Mouse (Mus musculus) MEL (cell line): ENCODE measurements at regions not wholly inside any gene's neighbourhood (a gene's known extent, or its start where the extent isn't known, plus 50 kb on each side); places are given as distances from the start of the nearest gene placed in this dataset.

Experiments
- DNase-seq: peaks from one replicate; pipeline ENCODE4 v3.0.0; 2011; ENCODE audit warnings: low read depth, low spot score
- H3K27ac ChIP-seq: 2 replicates; pipeline ENCODE4 v1.5.1; 2012; ENCODE audit warnings: low read depth, mild to moderate bottlenecking, control low read depth, low read length, moderate library complexity; ENCODE audit not compliant: control insufficient read depth
- H3K27me3 ChIP-seq, 2 experiments: fragments of 150-350 bp in 1 of 2; sonication (generic) in 1 of 2; 2 replicates each; pipeline ENCODE4 v1.6.1; 2012; ENCODE audit warnings: low read length in 2 of 2, mild to moderate bottlenecking in 2 of 2, improper control_type of control experiment in 1 of 2, moderate library complexity in 1 of 2; ENCODE audit not compliant: insufficient read depth in 2 of 2, control insufficient read depth in 1 of 2
- H3K36me3 ChIP-seq, 2 experiments: 2 replicates each; pipeline ENCODE4 v1.6.1; 2012 to 2014; ENCODE audit warnings: low read length in 2 of 2, improper control_type of control experiment in 1 of 2, inconsistent platforms in 1 of 2, mild to moderate bottlenecking in 1 of 2; ENCODE audit not compliant: insufficient read depth in 2 of 2, control insufficient read depth in 1 of 2
- H3K4me1 ChIP-seq, 2 experiments: fragments of 150-350 bp in 1 of 2; sonication (generic) in 1 of 2; 2 replicates each; pipeline ENCODE4 v1.6.1; 2012; ENCODE audit warnings: low read length in 2 of 2, improper control_type of control experiment in 1 of 2, mild to moderate bottlenecking in 1 of 2; ENCODE audit not compliant: insufficient read depth in 2 of 2, control insufficient read depth in 1 of 2
- H3K4me3 ChIP-seq, 2 experiments: fragments of 150-350 bp in 1 of 2; sonication (generic) in 1 of 2; 2 replicates each; pipeline ENCODE4 v1.5.1; 2012; ENCODE audit warnings: low read depth in 2 of 2, low read length in 2 of 2, mild to moderate bottlenecking in 2 of 2, moderate library complexity in 2 of 2, control low read depth in 1 of 2, improper control_type of control experiment in 1 of 2; ENCODE audit not compliant: control insufficient read depth in 1 of 2, insufficient read depth in 1 of 2
- H3K79me2 ChIP-seq: 2 replicates; pipeline ENCODE4 v1.6.1; 2012; ENCODE audit warnings: mild to moderate bottlenecking, low read length, moderate library complexity; ENCODE audit not compliant: control insufficient read depth, poor library complexity, insufficient read depth
- H3K9ac ChIP-seq: 2 replicates; pipeline ENCODE4 v1.6.1; 2012; ENCODE audit warnings: low read depth, mild to moderate bottlenecking, control low read depth, low read length, moderate library complexity; ENCODE audit not compliant: control insufficient read depth, poor library complexity, severe bottlenecking
- H3K9me3 ChIP-seq: fragments of 150-350 bp; sonication (generic); replicated peaks from 2 replicates; pipeline ENCODE4 v1.6.1; 2012; ENCODE audit warnings: mild to moderate bottlenecking, low read length, improper control_type of control experiment, moderate library complexity; ENCODE audit not compliant: insufficient read depth
- BHLHE40 ChIP-seq: IDR thresholded peaks from 2 replicates; pipeline ENCODE4 v1.6.1; 2012; ENCODE audit warnings: low read depth, mild to moderate bottlenecking, inconsistent platforms, low read length, improper control_type of control experiment, borderline replicate concordance
- CHD1 ChIP-seq: IDR thresholded peaks from 2 replicates; pipeline ENCODE4 v1.6.1; 2012; ENCODE audit warnings: low read depth, mild to moderate bottlenecking, inconsistent platforms, low read length, improper control_type of control experiment
- EP300 ChIP-seq, 2 experiments: IDR thresholded peaks; 2 replicates each; pipeline ENCODE4 v1.6.1; 2011; ENCODE audit warnings: improper control_type of control experiment in 2 of 2, low read length in 2 of 2, low read depth in 1 of 2, mild to moderate bottlenecking in 1 of 2
- ETS1 ChIP-seq: IDR thresholded peaks from 2 replicates; pipeline ENCODE4 v1.6.1; 2012; ENCODE audit warnings: low read depth, mild to moderate bottlenecking, inconsistent platforms, low read length, improper control_type of control experiment, moderate library complexity
- GATA1 ChIP-seq: IDR thresholded peaks from 2 replicates; pipeline ENCODE4 v1.6.1; 2011; ENCODE audit warnings: low read depth, low read length, improper control_type of control experiment
- HCFC1 ChIP-seq: IDR thresholded peaks from 2 replicates; pipeline ENCODE4 v1.6.1; 2012; ENCODE audit warnings: low read depth, mild to moderate bottlenecking, inconsistent platforms, low read length, improper control_type of control experiment, moderate library complexity
- JUND ChIP-seq: IDR thresholded peaks from 2 replicates; pipeline ENCODE4 v1.6.1; 2011; ENCODE audit warnings: low read depth, mild to moderate bottlenecking, improper control_type of control experiment, low read length
- KAT2A ChIP-seq: conservative IDR thresholded peaks from 2 replicates; pipeline ENCODE4 v1.6.1; 2012; ENCODE audit warnings: low read depth, low read length, improper control_type of control experiment, inconsistent platforms
- MAFK ChIP-seq: IDR thresholded peaks from 2 replicates; pipeline ENCODE4 v1.6.1; 2011; ENCODE audit warnings: low read depth, mild to moderate bottlenecking, low read length, improper control_type of control experiment, borderline replicate concordance
- MAX ChIP-seq: IDR thresholded peaks from 2 replicates; pipeline ENCODE4 v1.6.1; 2011; ENCODE audit warnings: low read length, improper control_type of control experiment
- MAZ ChIP-seq: IDR thresholded peaks from 2 replicates; pipeline ENCODE4 v1.6.1; 2012; ENCODE audit warnings: low read depth, mild to moderate bottlenecking, inconsistent platforms, low read length, improper control_type of control experiment
- MEF2A ChIP-seq: IDR thresholded peaks from 2 replicates; pipeline ENCODE4 v1.6.1; 2014; ENCODE audit warnings: low read depth, mild to moderate bottlenecking, inconsistent platforms, low read length, improper control_type of control experiment; ENCODE audit not compliant: poor library complexity, insufficient replicate concordance, severe bottlenecking; ENCODE audit errors: extremely low read depth
- MXI1 ChIP-seq: IDR thresholded peaks from 2 replicates; pipeline ENCODE4 v1.6.1; 2011; ENCODE audit warnings: mild to moderate bottlenecking, low read depth, low read length, improper control_type of control experiment
- MYB ChIP-seq: IDR thresholded peaks from 2 replicates; pipeline ENCODE4 v1.6.1; 2011; ENCODE audit warnings: mild to moderate bottlenecking, low read depth, low read length, improper control_type of control experiment
- MYC ChIP-seq: IDR thresholded peaks from 2 replicates; pipeline ENCODE4 v1.6.1; 2011; ENCODE audit warnings: low read depth, mild to moderate bottlenecking, low read length, improper control_type of control experiment, moderate library complexity
- NRF1 ChIP-seq: IDR thresholded peaks from 2 replicates; pipeline ENCODE4 v1.6.1; 2014; ENCODE audit warnings: low read depth, mild to moderate bottlenecking, inconsistent platforms, low read length, improper control_type of control experiment, moderate library complexity; ENCODE audit not compliant: poor library complexity, insufficient read depth, severe bottlenecking
- RAD21 ChIP-seq: IDR thresholded peaks from 2 replicates; pipeline ENCODE4 v1.6.1; 2011; ENCODE audit warnings: mild to moderate bottlenecking, low read depth, low read length, improper control_type of control experiment
- RCOR1 ChIP-seq: IDR thresholded peaks from 2 replicates; pipeline ENCODE4 v1.6.1; 2012; ENCODE audit warnings: low read depth, mild to moderate bottlenecking, inconsistent platforms, low read length, improper control_type of control experiment
- TBP ChIP-seq: IDR thresholded peaks from 2 replicates; pipeline ENCODE4 v1.8.0; 2011; ENCODE audit warnings: low read depth, low read length, improper control_type of control experiment
- TCF12 ChIP-seq: IDR thresholded peaks from 2 replicates; pipeline ENCODE4 v1.6.1; 2014; ENCODE audit warnings: low read depth, mild to moderate bottlenecking, inconsistent platforms, low read length, improper control_type of control experiment, moderate library complexity
- USF1 ChIP-seq: IDR thresholded peaks from 2 replicates; pipeline ENCODE4 v1.6.1; 2014; ENCODE audit warnings: low read depth, mild to moderate bottlenecking, inconsistent platforms, low read length, improper control_type of control experiment, moderate library complexity
- ZKSCAN1 ChIP-seq: IDR thresholded peaks from 2 replicates; pipeline ENCODE4 v1.6.1; 2012; ENCODE audit warnings: low read depth, mild to moderate bottlenecking, inconsistent platforms, low read length, improper control_type of control experiment, moderate library complexity
- ZMIZ1 ChIP-seq: IDR thresholded peaks from 2 replicates; pipeline ENCODE4 v1.6.1; 2012; ENCODE audit warnings: low read depth, mild to moderate bottlenecking, inconsistent platforms, low read length, improper control_type of control experiment, moderate library complexity
- ZNF384 ChIP-seq: IDR thresholded peaks from 2 replicates; pipeline ENCODE4 v1.6.1; 2012; ENCODE audit warnings: low read depth, mild to moderate bottlenecking, inconsistent platforms, low read length, improper control_type of control experiment

DNA sequence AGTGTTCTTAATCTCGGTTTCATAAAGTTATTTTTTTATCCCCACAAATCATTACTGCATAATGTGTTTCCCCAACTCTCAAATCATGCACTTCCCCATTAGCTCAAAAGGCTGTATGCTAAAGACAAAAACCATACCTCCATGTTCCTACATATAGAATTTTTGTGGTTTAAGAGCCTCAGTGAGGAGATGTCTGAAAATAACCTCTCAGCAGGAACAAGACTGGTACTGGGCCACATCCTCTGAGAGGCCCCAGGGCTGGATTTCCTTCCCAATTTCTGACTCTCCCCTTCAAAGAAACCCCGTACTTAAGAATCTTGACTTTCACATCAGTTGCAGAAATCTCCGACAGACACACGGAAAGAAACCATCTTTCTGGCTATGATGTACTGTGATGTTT lies 580.7 kb upstream of the Nox3 start:
- Histone ChIP-seq H3K36me3 (no peaks in the 10 kb centered on the region), H3K79me2 (no peaks in the 10 kb centered on the region), H3K9me3 (no peaks in the 10 kb centered on the region), H3K27me3 (peaks cover 0 to 2% of the 10 kb centered on the region in 2 experiments; a peak in 2 of 4 replicates), H3K9ac (no peak overlapping the region), H3K4me3 (no peak overlapping the region), H3K27ac (no peak overlapping the region), H3K4me1 (no peaks in the 10 kb centered on the region)
- TF ChIP-seq EP300 (IDR thresholded peaks at IDR 0.05; ENCODE audit: low read depth in 1 of 2, low read length in 2 of 2): no peak
- no peak for TF ChIP-seq CHD1
- no peak for TF ChIP-seq MEF2A
- TF ChIP-seq MXI1: no peak
- no peak for TF ChIP-seq TCF12
- TF ChIP-seq ZKSCAN1: no peak
- DNase-seq: no peak

GRCm38 (mm10) chr17:4278239-4278827 lies 582.3 kb upstream of the Nox3 start:
- Histone ChIP-seq H3K79me2 (no peaks in the 10 kb centered on the region), H3K9ac (no peak overlapping the region), H3K4me1 (no peaks in the 10 kb centered on the region), H3K27ac (no peak overlapping the region)
- TF ChIP-seq ZNF384: no peak
- TF ChIP-seq MAX: no peak
- TF ChIP-seq CHD1: no peak
- no peak for TF ChIP-seq USF1
- TF ChIP-seq MYC: no peak
- no peak for TF ChIP-seq MEF2A
- TF ChIP-seq HCFC1: no peak
- no peak for TF ChIP-seq ZKSCAN1
- TF ChIP-seq TBP: no peak
- TF ChIP-seq ZMIZ1: no peak
- TF ChIP-seq MXI1: no peak
- TF ChIP-seq, all 39 proteins: peak for 0
- Histone ChIP-seq H3K9me3 (no peaks in the 10 kb centered on the region), H3K4me3 (no peak overlapping the region), H3K27me3 (peaks cover 0 to 2% of the 10 kb centered on the region in 2 experiments; a peak in 2 of 4 replicates), H3K36me3 (no peaks in the 10 kb centered on the region)
- DNase-seq: no peak

DNA sequence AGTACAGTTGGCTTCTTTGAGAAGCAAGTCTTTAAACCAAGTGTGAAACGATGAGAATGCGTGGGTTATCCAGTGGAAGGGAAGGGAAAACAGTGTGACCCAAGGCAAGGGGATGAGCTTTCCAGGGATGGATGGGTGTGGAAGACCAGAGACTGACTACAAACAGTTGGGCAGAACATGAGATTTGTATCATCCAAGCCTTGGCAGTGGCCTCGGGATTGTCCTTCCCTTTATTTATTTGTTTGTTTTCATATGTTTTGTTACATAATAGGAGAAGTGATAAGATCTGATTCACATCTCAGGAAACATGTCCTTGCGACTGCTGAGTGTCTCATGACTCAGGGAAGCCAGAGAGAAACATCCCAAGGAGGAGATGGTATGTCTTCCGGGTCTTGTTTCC lies 585.4 kb upstream of the Nox3 start:
- DNase-seq: no peak
- Histone ChIP-seq H3K9ac (no peak overlapping the region), H3K79me2 (no peaks in the 10 kb centered on the region), H3K27me3 (no peaks in the 10 kb centered on the region; a peak in 1 of 4 replicates), H3K9me3 (no peaks in the 10 kb centered on the region), H3K4me1 (no peaks in the 10 kb centered on the region), H3K4me3 (no peak overlapping the region), H3K27ac (no peak overlapping the region)
- TF ChIP-seq MAZ: no peak
- no peak for TF ChIP-seq MXI1
- no peak for TF ChIP-seq MAFK
- TF ChIP-seq HCFC1: no peak
- TF ChIP-seq MYB: no peak
- TF ChIP-seq MYC: no peak
- no peak for TF ChIP-seq EP300 (IDR thresholded peaks at IDR 0.05; ENCODE audit: low read depth in 1 of 2, low read length in 2 of 2)
- TF ChIP-seq ZNF384: no peak
- TF ChIP-seq ETS1: no peak
- no peak for TF ChIP-seq RAD21
- no peak for TF ChIP-seq CHD1
- TF ChIP-seq KAT2A: no peak
- no peak for TF ChIP-seq BHLHE40
- TF ChIP-seq ZMIZ1: no peak
- TF ChIP-seq GATA1: no peak
- TF ChIP-seq MAX: no peak
- TF ChIP-seq JUND: no peak
- TF ChIP-seq RCOR1: no peak
- TF ChIP-seq NRF1: no peak
- TF ChIP-seq, all 39 proteins: peak for 0
- no peaks in the 10 kb centered on the region for H3K36me3 ChIP-seq
